Mouse (Mus musculus) stomach, postnatal 0 days (tissue): ENCODE data around the gene Gm3286. TPM values are rescaled to one million over a fixed set of nuclear protein-coding genes. Genes with fewer than 3 reads are reported as not detected.
"Not testable (repeated sequence)": the region's sequence is repeated elsewhere in the genome, so short reads cannot be mapped to it uniquely, and the experiment has no call there.

Source experiments
- ATAC-seq: fragments of 200-750 bp; cut with Nextera tagmentation; 2 replicates; pipeline ENCODE4 v1.8.0; 2017; ENCODE audit not compliant: low FRiP score, low TSS enrichment
- DNase-seq: peaks from one replicate; pipeline ENCODE4 v3.0.0-alpha.2; 2016; ENCODE audit warnings: low spot score
- H3K27ac ChIP-seq: fragments of 300-500 bp; sonication (generic); replicated peaks from 2 replicates; pipeline ENCODE4 v1.5.1; 2014; ENCODE audit warnings: mild to moderate bottlenecking, control low read depth
- H3K27me3 ChIP-seq: fragments of 300-500 bp; sonication (generic); 2 replicates; pipeline ENCODE4 v1.6.1; 2014; ENCODE audit warnings: low read length; ENCODE audit not compliant: control insufficient read depth, insufficient read depth
- H3K36me3 ChIP-seq: fragments of 300-500 bp; sonication (generic); 2 replicates; pipeline ENCODE4 v1.6.1; 2014; ENCODE audit warnings: low read length, mixed read lengths; ENCODE audit not compliant: control insufficient read depth, insufficient read depth
- H3K4me1 ChIP-seq: fragments of 300-500 bp; sonication (generic); replicated peaks from 2 replicates; pipeline ENCODE4 v1.6.1; 2014; ENCODE audit warnings: antibody characterized with exemption; ENCODE audit not compliant: control insufficient read depth, insufficient read depth
- H3K4me2 ChIP-seq: fragments of 300-500 bp; sonication (generic); replicated peaks from 2 replicates; pipeline ENCODE4 v1.6.1; 2014; ENCODE audit warnings: low read depth, mild to moderate bottlenecking, control low read depth, moderate library complexity
- H3K4me3 ChIP-seq: fragments of 300-500 bp; sonication (generic); 2 replicates; pipeline ENCODE4 v1.5.1; 2014; ENCODE audit warnings: low read depth, low read length, control low read depth
- H3K9ac ChIP-seq: fragments of 300-500 bp; sonication (generic); 2 replicates; pipeline ENCODE4 v1.6.1; 2014; ENCODE audit warnings: mild to moderate bottlenecking, low read length, control low read depth, mixed read lengths
- H3K9me3 ChIP-seq: fragments of 300-500 bp; sonication (generic); 2 replicates; pipeline ENCODE4 v1.6.1; 2016; ENCODE audit warnings: low read length; ENCODE audit not compliant: control insufficient read depth
- polyA plus RNA-seq: library from polyadenylated mRNA; unstranded; fragments of >200 nt; fragmentation: Nextera tagmentation; extraction: Ambion mirVana; gene quantifications from 2 replicates; pipeline ENCODE4 v1.2.1, GENCODE M21; 2015

Gene Gm3286
- polyA plus RNA-seq, result not detected in 2 replicates

DNA sequence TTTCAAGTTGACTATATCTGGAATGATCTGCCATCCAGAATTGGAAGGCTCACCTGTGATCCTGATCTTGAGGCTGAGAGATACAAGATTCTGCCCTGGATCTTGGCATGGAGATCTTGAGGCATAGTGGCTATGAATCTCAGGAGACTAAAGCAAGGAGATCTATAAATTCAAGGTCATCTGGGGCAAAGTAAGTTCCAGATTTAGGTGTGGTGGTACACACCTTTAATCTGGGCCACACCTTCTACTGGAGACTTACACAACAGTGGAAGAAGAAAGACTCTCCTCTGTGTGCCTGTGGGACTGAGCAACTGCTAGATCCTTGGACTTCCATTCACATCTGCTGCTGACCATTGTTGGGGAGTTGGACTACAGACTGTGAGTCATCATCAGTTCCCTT is at the start of gene Gm3286:
Gene Gm3286, plus strand, starts transcription at position 301 of the 400 bp plus-strand sequence.
- DNase-seq, H3K9ac ChIP-seq, H3K27ac ChIP-seq, H3K4me3 ChIP-seq, H3K36me3 ChIP-seq, H3K4me2 ChIP-seq, H3K4me1 ChIP-seq, H3K9me3 ChIP-seq, ATAC-seq, H3K27me3 ChIP-seq: not testable (repeated sequence)

Other genes starting within 250 kb of the Gm3286 start
- not detected in 2 replicates for gene Gm10424, start 238.0 kb upstream of the Gm3286 start, polyA plus RNA-seq
- not detected in 2 replicates for gene Gm3259, start 204.8 kb upstream of the Gm3286 start, polyA plus RNA-seq
- not detected in 2 replicates for gene D5Ertd577e, start 54.0 kb upstream of the Gm3286 start, polyA plus RNA-seq
- not detected in 2 replicates for gene Gm7971, start 84.1 kb downstream of the Gm3286 start, polyA plus RNA-seq
- not detected in 2 replicates for gene Gm7978, start 225.4 kb downstream of the Gm3286 start, polyA plus RNA-seq
- not detected in 2 replicates for gene Gm7982, start 231.3 kb downstream of the Gm3286 start, polyA plus RNA-seq